Mouse (Mus musculus): ENCODE data around the gene Trim71. TPM values are rescaled to one million over a fixed set of nuclear protein-coding genes. Genes with fewer than 3 reads are reported as not detected.
"Not testable (repeated sequence)": the region's sequence is repeated elsewhere in the genome, so short reads cannot be mapped to it uniquely, and the experiment has no call there.

Gene Trim71
- polyA plus RNA-seq, 1 experiment from 2014 or later = 0.16 TPM

GRCm38 (mm10) chr9:114525073-114525633 lies 39.0 kb downstream of the Trim71 start:
- Histone ChIP-seq H3K4me2 (ENCODE audit: low read length) (no peak overlapping the region), H3K27ac (replicated peaks; ENCODE audit: low read depth, low read length) (no peak overlapping the region), H3K4me3 (replicated peaks; ENCODE audit: low read depth, low read length) (no peak overlapping the region), H3K27me3 (ENCODE audit: control insufficient read depth, insufficient read depth, low read length) (no peaks in the 10 kb centered on the region), H3K36me3 (ENCODE audit: control insufficient read depth, insufficient read depth, low read length) (no peaks in the 10 kb centered on the region), H3K9me3 (ENCODE audit: control insufficient read depth, low read length) (no peaks in the 10 kb centered on the region), H3K4me1 (ENCODE audit: control insufficient read depth, insufficient read depth, low read length) (peaks cover 14% of the 10 kb centered on the region), H3K9ac (replicated peaks; ENCODE audit: low read length) (no peak overlapping the region)
- DNase-seq (no peak), ATAC-seq (ENCODE audit: low FRiP score, low TSS enrichment) (no peak)
- 96% methylated on average over 13 of the region's 15 CpGs for WGBS

- Histone ChIP-seq H3K4me3 (replicated peaks; ENCODE audit: low read depth, low read length) (no peak overlapping the region), H3K4me1 (ENCODE audit: control insufficient read depth, insufficient read depth, low read length) (peaks cover 10% of the 10 kb centered on the region; the same call in 1 of the 2 replicates), H3K9ac (replicated peaks; ENCODE audit: low read length) (no peak overlapping the region), H3K36me3 (ENCODE audit: control insufficient read depth, insufficient read depth, low read length) (no peaks in the 10 kb centered on the region), H3K27me3 (ENCODE audit: control insufficient read depth, insufficient read depth, low read length) (no peaks in the 10 kb centered on the region), H3K27ac (replicated peaks; ENCODE audit: low read depth, low read length) (no peak overlapping the region), H3K4me2 (ENCODE audit: low read length) (no peak overlapping the region), H3K9me3 (ENCODE audit: control insufficient read depth, low read length) (no peaks in the 10 kb centered on the region)
- WGBS = 94% methylated on average over 9 of the region's 9 CpGs
- no peak for DNase-seq
- ATAC-seq (ENCODE audit: low FRiP score, low TSS enrichment) = no peak
Measured at GRCm38 (mm10) chr9:114522501-114522900, 41.7 kb downstream of the Trim71 start.

- H3K9me3 ChIP-seq (ENCODE audit: control insufficient read depth, low read length) = no peaks in the 10 kb centered on the region
- H3K4me3 ChIP-seq (replicated peaks; ENCODE audit: low read depth, low read length) = no peak overlapping the region
- ATAC-seq (ENCODE audit: low FRiP score, low TSS enrichment) = no peak
- no peak for DNase-seq
- H3K4me2 ChIP-seq (ENCODE audit: low read length) = no peak overlapping the region
- WGBS = 50% methylated on average over 5 of the region's 5 CpGs
- H3K27ac ChIP-seq (replicated peaks; ENCODE audit: low read depth, low read length) = no peak overlapping the region
- no peak overlapping the region for H3K9ac ChIP-seq (replicated peaks; ENCODE audit: low read length)
- H3K4me1 ChIP-seq (ENCODE audit: control insufficient read depth, insufficient read depth, low read length) = peaks cover 8% of the 10 kb centered on the region; the same call in 1 of the 2 replicates
- no peaks in the 10 kb centered on the region for H3K27me3 ChIP-seq (ENCODE audit: control insufficient read depth, insufficient read depth, low read length)
- H3K36me3 ChIP-seq (ENCODE audit: control insufficient read depth, insufficient read depth, low read length) = no peaks in the 10 kb centered on the region
Measured at GRCm38 (mm10) chr9:114522041-114522440, 42.1 kb downstream of the Trim71 start.

GRCm38 (mm10) chr9:114520529-114520928 lies 43.6 kb downstream of the Trim71 start:
- H3K27ac ChIP-seq (replicated peaks; ENCODE audit: low read depth, low read length); H3K4me3 ChIP-seq (replicated peaks; ENCODE audit: low read depth, low read length); H3K4me1 ChIP-seq (ENCODE audit: control insufficient read depth, insufficient read depth, low read length); H3K27me3 ChIP-seq (ENCODE audit: control insufficient read depth, insufficient read depth, low read length); H3K4me2 ChIP-seq (ENCODE audit: low read length); DNase-seq; H3K9ac ChIP-seq (replicated peaks; ENCODE audit: low read length); H3K36me3 ChIP-seq (ENCODE audit: control insufficient read depth, insufficient read depth, low read length); H3K9me3 ChIP-seq (ENCODE audit: control insufficient read depth, low read length); ATAC-seq (ENCODE audit: low FRiP score, low TSS enrichment): not testable (repeated sequence)
- 80% methylated on average over 4 of the region's 4 CpGs for WGBS

- Histone ChIP-seq H3K36me3 (ENCODE audit: control insufficient read depth, insufficient read depth, low read length) (no peaks in the 10 kb centered on the region), H3K27ac (replicated peaks; ENCODE audit: low read depth, low read length) (no peak overlapping the region), H3K9me3 (ENCODE audit: control insufficient read depth, low read length) (0 out of 2 replicates have a peak, but pooled peaks cover 2% of the 10 kb centered on the region), H3K4me2 (ENCODE audit: low read length) (no peak overlapping the region), H3K4me1 (ENCODE audit: control insufficient read depth, insufficient read depth, low read length) (no peaks in the 10 kb centered on the region), H3K4me3 (replicated peaks; ENCODE audit: low read depth, low read length) (no peak overlapping the region), H3K9ac (replicated peaks; ENCODE audit: low read length) (no peak overlapping the region), H3K27me3 (ENCODE audit: control insufficient read depth, insufficient read depth, low read length) (no peaks in the 10 kb centered on the region)
- ATAC-seq (ENCODE audit: low FRiP score, low TSS enrichment) (no peak), DNase-seq (no peak)
- 82% methylated on average over 9 of the region's 9 CpGs for WGBS
Measured at GRCm38 (mm10) chr9:114518812-114519477, 45.2 kb downstream of the Trim71 start.

- WGBS = 84% methylated on average over 13 of the region's 13 CpGs
- H3K9ac ChIP-seq (replicated peaks; ENCODE audit: low read length) = no peak overlapping the region
- no peaks in the 10 kb centered on the region for H3K4me1 ChIP-seq (ENCODE audit: control insufficient read depth, insufficient read depth, low read length)
- DNase-seq (no peak), ATAC-seq (ENCODE audit: low FRiP score, low TSS enrichment) (no peak)
- H3K27ac ChIP-seq (replicated peaks; ENCODE audit: low read depth, low read length) = no peak overlapping the region
- no peak overlapping the region for H3K4me2 ChIP-seq (ENCODE audit: low read length)
- H3K36me3 ChIP-seq (ENCODE audit: control insufficient read depth, insufficient read depth, low read length) = peaks cover 1% of the 10 kb centered on the region; the same call in 1 of the 2 replicates
- H3K4me3 ChIP-seq (replicated peaks; ENCODE audit: low read depth, low read length) = no peak overlapping the region
- no peaks in the 10 kb centered on the region for H3K27me3 ChIP-seq (ENCODE audit: control insufficient read depth, insufficient read depth, low read length)
- peaks cover 11% of the 10 kb centered on the region for H3K9me3 ChIP-seq (ENCODE audit: control insufficient read depth, low read length)
Measured at GRCm38 (mm10) chr9:114517924-114518497, 46.2 kb downstream of the Trim71 start.

- WGBS = 88% methylated on average over 11 of the region's 11 CpGs
- peaks cover 6% of the 10 kb centered on the region; the same call in 1 of the 2 replicates for H3K36me3 ChIP-seq (ENCODE audit: control insufficient read depth, insufficient read depth, low read length)
- H3K27me3 ChIP-seq (ENCODE audit: control insufficient read depth, insufficient read depth, low read length) = no peaks in the 10 kb centered on the region
- H3K27ac ChIP-seq (replicated peaks; ENCODE audit: low read depth, low read length) = no peak within 1 kb of the TSS
- no peak within 1 kb of the TSS for H3K9ac ChIP-seq (replicated peaks; ENCODE audit: low read length)
- ATAC-seq (ENCODE audit: low FRiP score, low TSS enrichment) (no peak), DNase-seq (no peak)
- no peak within 1 kb of the TSS for H3K4me3 ChIP-seq (replicated peaks; ENCODE audit: low read depth, low read length)
- peaks cover 23% of the 10 kb centered on the region for H3K9me3 ChIP-seq (ENCODE audit: control insufficient read depth, low read length)
- no peak within 1 kb of the TSS for H3K4me2 ChIP-seq (ENCODE audit: low read length)
- H3K4me1 ChIP-seq (ENCODE audit: control insufficient read depth, insufficient read depth, low read length) = no peaks in the 10 kb centered on the region
Measured at GRCm38 (mm10) chr9:114515364-114515763, 48.8 kb downstream of the Trim71 start, which contains the start of gene C130032M10Rik. C130032M10Rik (plus strand) TSS chr9:114515697.

GRCm38 (mm10) chr9:114512831-114513230 lies 51.3 kb downstream of the Trim71 start:
- 98% methylated on average over 21 of the region's 21 CpGs for WGBS
- no peak for DNase-seq

More at GRCm38 (mm10) chr9:114512831-114513230, 51.3 kb downstream of the Trim71 start:
- Histone ChIP-seq H3K27me3 (ENCODE audit: control insufficient read depth, insufficient read depth, low read length) (no peaks in the 10 kb centered on the region), H3K4me2 (ENCODE audit: low read length) (no peak overlapping the region), H3K4me1 (ENCODE audit: control insufficient read depth, insufficient read depth, low read length) (no peaks in the 10 kb centered on the region), H3K4me3 (replicated peaks; ENCODE audit: low read depth, low read length) (no peak overlapping the region), H3K9ac (replicated peaks; ENCODE audit: low read length) (no peak overlapping the region), H3K9me3 (ENCODE audit: control insufficient read depth, low read length) (peaks cover 23% of the 10 kb centered on the region), H3K27ac (replicated peaks; ENCODE audit: low read depth, low read length) (no peak overlapping the region), H3K36me3 (ENCODE audit: control insufficient read depth, insufficient read depth, low read length) (peaks cover 6% of the 10 kb centered on the region; the same call in 1 of the 2 replicates)
- no peak for ATAC-seq (ENCODE audit: low FRiP score, low TSS enrichment)

Data from midbrain, embryonic 14.5 days (tissue).